Mouse (Mus musculus) olfactory bulb, adult 2 months (tissue): ENCODE data around the gene Ppm1n.

ENCODE experiments used
- CTCF ChIP-seq: fragments of 200-500 bp; IDR thresholded peaks from 2 replicates; pipeline ENCODE4 v1.5.1; 2012; ENCODE audit warnings: low read depth, mild to moderate bottlenecking, low read length, moderate library complexity; ENCODE audit not compliant: insufficient read depth
- POLR2A ChIP-seq: fragments of 200-500 bp; IDR thresholded peaks from 2 replicates; pipeline ENCODE4 v1.6.1; 2012; ENCODE audit warnings: mild to moderate bottlenecking, low read depth, low read length, moderate library complexity; ENCODE audit not compliant: insufficient read depth

DNA sequence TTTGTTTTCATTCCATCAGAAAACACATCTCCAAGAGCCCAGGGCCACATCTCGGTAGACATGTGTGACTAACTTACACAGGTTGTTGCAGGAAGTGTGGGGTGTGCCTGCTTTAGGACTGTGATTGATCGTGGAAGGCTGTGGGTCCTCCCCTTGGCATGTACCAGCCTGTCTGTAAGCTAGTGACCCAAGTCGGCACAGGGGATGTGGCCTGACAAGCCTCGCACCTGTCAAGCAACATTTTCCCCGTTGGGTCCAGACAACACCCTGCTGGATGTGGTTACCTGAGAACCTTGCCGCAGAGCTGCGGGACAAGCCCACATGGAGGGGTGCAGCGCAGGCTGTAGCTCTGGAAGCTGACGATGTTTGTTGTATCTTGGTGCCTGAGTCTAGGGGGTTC is 42.6 kb upstream of the Ppm1n start:
- TF ChIP-seq CTCF (no peak), POLR2A (no peak)
